Comparison of ENCODE assay signal across 8 mouse cellular contexts in genomic region chr9:35116391-35117381, GRCm38 (mm10). TPM values are rescaled to one million over a fixed set of nuclear protein-coding genes. Genes with fewer than 3 reads are reported as not detected.
A peak's percentile ranks its signal among the peaks of the same experiment; 100 is the strongest.
DNase-seq lines count a peak whose midpoint lies in the region; ATAC-seq and TF ChIP-seq lines count a peak whose summit lies in the region.

No protein-coding gene starts in this region.

- TF ChIP-seq EP300 in ES-Bruce4 (IDR thresholded peaks at IDR 0.05; ENCODE audit: insufficient read depth, low read depth, low read length), result peak; percentile 33; the same call in 1 of the 2 replicates

- no peaks in the 10 kb centered on the region for H3K27me3 ChIP-seq in ES-Bruce4 (ENCODE audit: control insufficient read depth, insufficient read depth, low read length, poor library complexity, severe bottlenecking)
- no peaks in the 10 kb centered on the region for H3K27me3 ChIP-seq in forebrain, embryonic 10.5 days (ENCODE audit: poor library complexity, severe bottlenecking)
- no peaks in the 10 kb centered on the region for H3K27me3 ChIP-seq in heart, embryonic 15.5 days
- H3K27me3 ChIP-seq in neural tube, embryonic 14.5 days (ENCODE audit: control insufficient read depth, insufficient read depth, low read length), result no peaks in the 10 kb centered on the region
- no peaks in the 10 kb centered on the region for H3K27me3 ChIP-seq in testis, adult 2 months (ENCODE audit: control insufficient read depth, insufficient read depth, low read length)

- WGBS in forebrain, embryonic 10.5 days, result under 1% methylated on average over 75 of the region's 84 CpGs
- under 1% methylated on average over 81 of the region's 84 CpGs for WGBS in heart, embryonic 15.5 days
- under 1% methylated on average over 69 of the region's 84 CpGs for WGBS in neural tube, embryonic 14.5 days

- DNase-seq in c-Kit-positive CD71-negative TER-119-negative erythroid progenitor cells, embryonic 14.5 days (ENCODE audit: low read depth), result peak; percentile 71
- peak; percentile 82 for DNase-seq in forebrain, embryonic 10.5 days (ENCODE audit: extremely low spot score, low spot score)
- DNase-seq in kidney, postnatal 14 days, result peak; percentile 87
- peak; percentile 85 to 88 for DNase-seq in lung, adult 18-20 months

- H3K4me3 ChIP-seq in ES-Bruce4 (ENCODE audit: low read depth, low read length), result peak overlapping the region; percentile 94
- H3K4me3 ChIP-seq in forebrain, embryonic 10.5 days, result peak overlapping the region; percentile 83
- H3K4me3 ChIP-seq in heart, embryonic 15.5 days, result peak overlapping the region; percentile 84
- peak overlapping the region; percentile 70 for H3K4me3 ChIP-seq in neural tube, embryonic 14.5 days (ENCODE audit: low read depth, low read length)
- H3K4me3 ChIP-seq in testis, adult 2 months (ENCODE audit: control insufficient read depth, low read depth, low read length), result peak overlapping the region; percentile 96

- no peak for TF ChIP-seq CTCF in ES-Bruce4 (IDR thresholded peaks at IDR 0.05; ENCODE audit: low read depth, low read length)
- TF ChIP-seq CTCF in testis, adult 2 months (IDR thresholded peaks at IDR 0.05; ENCODE audit: control insufficient read depth, insufficient read depth, insufficient replicate concordance, low read depth, low read length), result no peak

- H3K9me3 ChIP-seq in ES-Bruce4 (replicated peaks; ENCODE audit: control insufficient read depth, insufficient read depth, low read length, poor library complexity, severe bottlenecking), result no peaks in the 10 kb centered on the region
- no peaks in the 10 kb centered on the region for H3K9me3 ChIP-seq in forebrain, embryonic 10.5 days
- no peaks in the 10 kb centered on the region for H3K9me3 ChIP-seq in heart, embryonic 15.5 days (replicated peaks)
- no peaks in the 10 kb centered on the region for H3K9me3 ChIP-seq in neural tube, embryonic 14.5 days (ENCODE audit: control insufficient read depth, low read length)

- peak overlapping the region; percentile 86 for H3K4me2 ChIP-seq in heart, embryonic 15.5 days
- peak overlapping the region; percentile 57 for H3K4me2 ChIP-seq in neural tube, embryonic 14.5 days (ENCODE audit: low read depth, low read length)

- no peak overlapping the region for H3K27ac ChIP-seq in ES-Bruce4 (ENCODE audit: insufficient read depth, low read length)
- peak overlapping the region; percentile 95 for H3K27ac ChIP-seq in forebrain, embryonic 10.5 days
- H3K27ac ChIP-seq in heart, embryonic 15.5 days, result peak overlapping the region; percentile 91
- peak overlapping the region; percentile 63 for H3K27ac ChIP-seq in neural tube, embryonic 14.5 days (ENCODE audit: low read depth, low read length)
- H3K27ac ChIP-seq in testis, adult 2 months (ENCODE audit: control insufficient read depth, insufficient read depth, low read depth, low read length), result peak overlapping the region; percentile 89

- peak; percentile 65 for TF ChIP-seq POLR2A in ES-Bruce4 (IDR thresholded peaks at IDR 0.05; ENCODE audit: insufficient read depth, low read length)
- TF ChIP-seq POLR2A in testis, adult 2 months (IDR thresholded peaks at IDR 0.05; ENCODE audit: control insufficient read depth, low read depth, low read length), result peak; percentile 21; the same call in 1 of the 2 replicates

- H3K4me1 ChIP-seq in ES-Bruce4 (ENCODE audit: control insufficient read depth, insufficient read depth, low read length), result peaks cover 3% of the 10 kb centered on the region
- H3K4me1 ChIP-seq in forebrain, embryonic 10.5 days, result peaks cover 42% of the 10 kb centered on the region
- H3K4me1 ChIP-seq in heart, embryonic 15.5 days (replicated peaks), result peaks cover 42% of the 10 kb centered on the region
- peaks cover 11% of the 10 kb centered on the region; the same call in 1 of the 2 replicates for H3K4me1 ChIP-seq in neural tube, embryonic 14.5 days (ENCODE audit: control insufficient read depth, insufficient read depth, low read length)
- peaks cover 28% of the 10 kb centered on the region for H3K4me1 ChIP-seq in testis, adult 2 months (ENCODE audit: control insufficient read depth, insufficient read depth, low read length)

- ATAC-seq in heart, embryonic 15.5 days (replicated peaks; ENCODE audit: insufficient number of reproducible peaks, insufficient read depth, low FRiP score, low read depth), result peak; percentile 89
- ATAC-seq in neural tube, embryonic 14.5 days (ENCODE audit: low read depth), result peak; percentile 94

- peak overlapping the region; percentile 40 for H3K9ac ChIP-seq in ES-Bruce4 (ENCODE audit: low read depth, poor library complexity, severe bottlenecking)
- H3K9ac ChIP-seq in heart, embryonic 15.5 days, result peak overlapping the region; percentile 84
- peak overlapping the region; percentile 76 for H3K9ac ChIP-seq in neural tube, embryonic 14.5 days (replicated peaks; ENCODE audit: low read depth, low read length)

- H3K36me3 ChIP-seq in ES-Bruce4 (ENCODE audit: control insufficient read depth, insufficient read depth, low read length, poor library complexity, severe bottlenecking), result no peaks in the 10 kb centered on the region
- H3K36me3 ChIP-seq in forebrain, embryonic 10.5 days (replicated peaks), result peaks cover 8% of the 10 kb centered on the region; the same call in 1 of the 2 replicates
- peaks cover 8% of the 10 kb centered on the region; the same call in 1 of the 2 replicates for H3K36me3 ChIP-seq in heart, embryonic 15.5 days
- no peaks in the 10 kb centered on the region for H3K36me3 ChIP-seq in neural tube, embryonic 14.5 days (ENCODE audit: control insufficient read depth, insufficient read depth, low read length)
- H3K36me3 ChIP-seq in testis, adult 2 months (ENCODE audit: control insufficient read depth, insufficient read depth, low read length), result no peaks in the 10 kb centered on the region

RNA-seq across cellular contexts. Expression of gene St3gal4, which starts 2.4 kb away (rescaled TPM):
- 8.0 and 9.5 TPM in 2 replicates for polyA plus RNA-seq in ES-Bruce4 (2011; ENCODE audit: insufficient read depth, insufficient read length, low read depth, missing spikeins)
- 14.5 and 15.0 TPM in 2 replicates for polyA plus RNA-seq in forebrain, embryonic 10.5 days (2016; fragmentation: Nextera tagmentation; extraction: Ambion mirVana)
- polyA plus RNA-seq in heart, embryonic 15.5 days (2015; fragmentation: Nextera tagmentation; extraction: Ambion mirVana), result 22.3 and 23.0 TPM in 2 replicates
- polyA plus RNA-seq in neural tube, embryonic 14.5 days (2014; fragmentation: Nextera tagmentation; extraction: Ambion mirVana), result 8.9 and 10.6 TPM in 2 replicates
- 5.6 and 6.7 TPM in 2 replicates for polyA plus RNA-seq in testis, adult 2 months (2012; rRNA removed)

RNA-seq across cellular contexts. Expression of gene Dcps, which starts 59.2 kb away (rescaled TPM):
- polyA plus RNA-seq in ES-Bruce4 (2011; ENCODE audit: insufficient read depth, insufficient read length, low read depth, missing spikeins), result 41.1 and 41.4 TPM in 2 replicates
- 106 and 113 TPM in 2 replicates for polyA plus RNA-seq in forebrain, embryonic 10.5 days (2016; fragmentation: Nextera tagmentation; extraction: Ambion mirVana)
- 54.6 and 63.0 TPM in 2 replicates for polyA plus RNA-seq in heart, embryonic 15.5 days (2015; fragmentation: Nextera tagmentation; extraction: Ambion mirVana)
- polyA plus RNA-seq in neural tube, embryonic 14.5 days (2014; fragmentation: Nextera tagmentation; extraction: Ambion mirVana), result 61.8 and 66.1 TPM in 2 replicates
- 16.7 and 17.0 TPM in 2 replicates for polyA plus RNA-seq in testis, adult 2 months (2012; rRNA removed)
